Mouse (Mus musculus) heart, adult 2 months (tissue): ENCODE measurements at regions not wholly inside any gene's neighbourhood (a gene's known extent, or its start where the extent isn't known, plus 50 kb on each side); places are given as distances from the start of the nearest gene placed in this dataset.

ENCODE experiments used
- DNase-seq, 2 experiments: peaks; one replicate each; pipeline ENCODE4 v3.0.0; 2021
- H3K27ac ChIP-seq: fragments of 200-600 bp; 2 replicates; pipeline ENCODE4 v1.8.1; 2022
- H3K27me3 ChIP-seq: fragments of 200-500 bp; 2 replicates; pipeline ENCODE4 v1.6.1; 2012; ENCODE audit warnings: mild to moderate bottlenecking, low read length, inconsistent platforms, mixed read lengths; ENCODE audit not compliant: control insufficient read depth, insufficient read depth
- H3K36me3 ChIP-seq: fragments of 200-500 bp; 2 replicates; pipeline ENCODE4 v1.6.1; 2012; ENCODE audit warnings: low read length, inconsistent platforms; ENCODE audit not compliant: control insufficient read depth, insufficient read depth
- H3K4me1 ChIP-seq: fragments of 200-500 bp; 2 replicates; pipeline ENCODE4 v1.6.1; 2011; ENCODE audit warnings: low read length; ENCODE audit not compliant: control insufficient read depth, insufficient read depth
- H3K4me3 ChIP-seq: fragments of 200-600 bp; 2 replicates; pipeline ENCODE4 v1.8.1; 2022
- H3K79me2 ChIP-seq: fragments of 200-500 bp; replicated peaks from 2 replicates; pipeline ENCODE4 v1.6.1; 2012; ENCODE audit warnings: mild to moderate bottlenecking, inconsistent platforms, low read length, moderate library complexity, mixed read lengths; ENCODE audit not compliant: control insufficient read depth, insufficient read depth
- H3K9ac ChIP-seq: fragments of 200-500 bp; 2 replicates; pipeline ENCODE4 v1.6.1; 2012; ENCODE audit warnings: low read depth, mild to moderate bottlenecking, control low read depth, inconsistent platforms, low read length, mixed read lengths
- CTCF ChIP-seq: fragments of 200-600 bp; IDR thresholded peaks from 2 replicates; pipeline ENCODE4 v1.8.1; 2022; ENCODE audit warnings: antibody characterized with exemption, mild to moderate bottlenecking, moderate library complexity
- EP300 ChIP-seq: fragments of 200-500 bp; IDR thresholded peaks from 2 replicates; pipeline ENCODE4 v1.6.1; 2011; ENCODE audit warnings: low read depth, low read length, control low read depth; ENCODE audit not compliant: insufficient read depth
- POLR2A ChIP-seq: fragments of 200-500 bp; IDR thresholded peaks from 2 replicates; pipeline ENCODE4 v1.6.1; 2011; ENCODE audit warnings: mild to moderate bottlenecking, low read depth, low read length, control low read depth; ENCODE audit not compliant: insufficient read depth
- WGBS: fragments of 180-500 bp; shearing (Covaris S2); methylation state at CpG from one replicate; pipeline ENCODE4 v1.1.7; 2018; 5-methylcytosine and 5-hydroxymethylcytosine counted together
- intact Hi-C: fragments of 180-260 bp; cut with DNase I; formaldehyde crosslinking; loops from one replicate; pipeline ENCODE4 v1.15.1; 2025

- intact Hi-C loops, result loop anchor here (5.0 kb wide), 1 partner anchor 992 kb away; no protein-coding TSS in a partner anchor
- H3K27ac ChIP-seq, result no peak overlapping the region
- H3K79me2 ChIP-seq, result no peaks in the 10 kb centered on the region
- DNase-seq, result no peak
- H3K4me1 ChIP-seq, result no peaks in the 10 kb centered on the region
- WGBS, result 73% methylated on average over 2 of the region's 2 CpGs
- no peaks in the 10 kb centered on the region for H3K27me3 ChIP-seq
- no peaks in the 10 kb centered on the region for H3K36me3 ChIP-seq
- H3K9ac ChIP-seq, result no peak overlapping the region
- no peak overlapping the region for H3K4me3 ChIP-seq
- no peak for TF ChIP-seq CTCF
- no peak for TF ChIP-seq POLR2A
- TF ChIP-seq EP300, result no peak
Observed at GRCm38 (mm10) chr12:57809961-57810360, 246.0 kb downstream of the Ttc6 start.

GRCm38 (mm10) chr12:57823809-57824208 is 259.9 kb downstream of the Ttc6 start:
- Histone ChIP-seq H3K79me2 (no peaks in the 10 kb centered on the region), H3K4me1 (no peaks in the 10 kb centered on the region), H3K9ac (no peak overlapping the region), H3K36me3 (no peaks in the 10 kb centered on the region), H3K27me3 (no peaks in the 10 kb centered on the region), H3K27ac (no peak overlapping the region), H3K4me3 (no peak overlapping the region)
- DNase-seq, result no peak
- intact Hi-C loops, result no loop called here
- TF ChIP-seq POLR2A, result no peak
- no peak for TF ChIP-seq EP300
- TF ChIP-seq CTCF, result no peak
- 59% methylated on average over 6 of the region's 6 CpGs for WGBS

DNA sequence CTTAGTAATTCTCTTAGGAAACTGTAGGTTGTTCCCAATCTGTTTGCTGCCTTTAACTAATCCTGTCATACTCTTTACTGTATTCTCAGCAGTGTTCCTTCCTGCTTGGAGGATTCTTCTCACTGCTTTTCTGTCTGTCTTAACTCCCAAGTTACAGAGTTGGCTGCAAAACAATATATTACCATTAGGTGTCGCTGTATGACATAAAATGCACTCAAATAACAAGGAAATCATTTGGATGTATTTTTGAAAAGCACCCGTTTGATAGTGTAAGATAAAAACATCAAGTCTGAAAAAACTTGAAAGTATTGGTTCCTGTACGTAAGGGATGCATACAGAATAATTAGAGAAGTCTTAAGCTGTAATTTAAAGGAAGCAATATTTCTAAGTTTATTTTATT is 261.8 kb downstream of the Ttc6 start:
- 9% methylated on average over 3 of the region's 3 CpGs for WGBS
- H3K9ac ChIP-seq, result no peak overlapping the region
- DNase-seq, result no peak

DNA sequence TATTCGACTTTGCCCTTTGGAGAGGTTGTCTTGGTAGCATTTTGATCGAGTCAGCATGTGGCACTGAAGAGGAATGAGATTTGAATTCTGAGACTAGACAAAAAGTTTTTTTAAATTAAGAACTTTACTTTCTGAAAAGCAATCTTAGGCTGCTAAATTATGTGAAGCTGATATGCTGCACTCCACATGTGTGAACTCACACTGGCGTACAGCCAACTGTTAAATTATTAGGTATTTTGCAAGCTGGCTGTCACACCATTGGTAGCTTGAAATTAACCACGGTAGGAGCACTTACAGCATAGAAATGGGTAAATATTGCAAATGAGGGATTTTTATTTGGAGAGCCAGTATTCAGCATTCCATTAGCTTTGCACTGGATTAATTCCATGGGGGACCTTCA is 278.9 kb downstream of the Ttc6 start:
- DNase-seq, result no peak
- Histone ChIP-seq H3K9ac (no peak overlapping the region), H3K79me2 (no peaks in the 10 kb centered on the region), H3K36me3 (no peaks in the 10 kb centered on the region), H3K4me3 (no peak overlapping the region), H3K4me1 (no peaks in the 10 kb centered on the region), H3K27me3 (no peaks in the 10 kb centered on the region), H3K27ac (no peak overlapping the region)
- no peak for TF ChIP-seq POLR2A
- TF ChIP-seq CTCF, result no peak
- TF ChIP-seq EP300, result no peak
- intact Hi-C loops, result no loop called here
- WGBS, result 60% methylated on average over 4 of the region's 4 CpGs

More for the DNA sequence above, 261.8 kb downstream of the Ttc6 start:
- H3K36me3 ChIP-seq, result no peaks in the 10 kb centered on the region
- no peaks in the 10 kb centered on the region for H3K4me1 ChIP-seq
- H3K4me3 ChIP-seq, result no peak overlapping the region
- intact Hi-C loops, result loop anchor here (5.0 kb wide), 4 partner anchors 377 to 1122 kb away; no protein-coding TSS in a partner anchor
- TF ChIP-seq EP300 (no peak), CTCF (peak; percentile 92), POLR2A (no peak)
- H3K27ac ChIP-seq, result no peak overlapping the region
- no peaks in the 10 kb centered on the region for H3K79me2 ChIP-seq
- H3K27me3 ChIP-seq, result no peaks in the 10 kb centered on the region

DNA sequence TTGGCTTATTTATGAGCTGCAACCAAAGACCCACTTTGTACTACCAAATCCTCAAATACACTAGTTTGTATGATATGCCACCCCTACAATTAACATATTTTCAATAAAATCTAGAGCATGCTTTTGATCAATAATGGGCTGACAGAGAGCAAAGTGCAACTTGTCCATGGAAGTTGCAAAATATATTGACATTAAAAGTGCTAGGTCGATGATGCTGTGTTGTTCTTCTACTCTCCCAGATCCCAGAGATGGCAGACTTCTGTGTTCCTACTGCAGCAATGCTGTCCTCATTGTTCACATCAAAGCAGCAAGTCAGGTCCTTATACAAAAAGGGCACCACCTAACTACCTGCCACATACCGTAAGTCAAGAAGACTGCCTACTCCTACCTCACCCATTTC is 307.1 kb downstream of the Ttc6 start:
- TF ChIP-seq EP300 (no peak), CTCF (no peak), POLR2A (no peak)
- Histone ChIP-seq H3K27me3 (no peaks in the 10 kb centered on the region), H3K79me2 (no peaks in the 10 kb centered on the region), H3K27ac (no peak overlapping the region), H3K4me1 (no peaks in the 10 kb centered on the region), H3K36me3 (no peaks in the 10 kb centered on the region), H3K9ac (no peak overlapping the region), H3K4me3 (no peak overlapping the region)
- intact Hi-C loops, result no loop called here
- WGBS, result 74% methylated on average over 2 of the region's 2 CpGs
- no peak for DNase-seq

- no peaks in the 10 kb centered on the region for H3K4me1 ChIP-seq
- H3K4me3 ChIP-seq, result no peak overlapping the region
- intact Hi-C loops, result no loop called here
- H3K27me3 ChIP-seq, result no peaks in the 10 kb centered on the region
- H3K79me2 ChIP-seq, result no peaks in the 10 kb centered on the region
- no peak for DNase-seq
- H3K9ac ChIP-seq, result no peak overlapping the region
- no peak overlapping the region for H3K27ac ChIP-seq
- TF ChIP-seq CTCF (no peak), POLR2A (no peak), EP300 (no peak)
- H3K36me3 ChIP-seq, result no peaks in the 10 kb centered on the region
- WGBS, result 74% methylated on average over 4 of the region's 4 CpGs
Observed at GRCm38 (mm10) chr12:57890783-57891478, 320.6 kb upstream of the Sstr1 start.
